Mouse (Mus musculus): ENCODE measurements at regions not wholly inside any gene's neighbourhood (a gene's known extent, or its start where the extent isn't known, plus 50 kb on each side); places are given as distances from the start of the nearest gene placed in this dataset.
"Not testable (repeated sequence)": the region's sequence is repeated elsewhere in the genome, so short reads cannot be mapped to it uniquely, and the experiment has no call there.

DNA sequence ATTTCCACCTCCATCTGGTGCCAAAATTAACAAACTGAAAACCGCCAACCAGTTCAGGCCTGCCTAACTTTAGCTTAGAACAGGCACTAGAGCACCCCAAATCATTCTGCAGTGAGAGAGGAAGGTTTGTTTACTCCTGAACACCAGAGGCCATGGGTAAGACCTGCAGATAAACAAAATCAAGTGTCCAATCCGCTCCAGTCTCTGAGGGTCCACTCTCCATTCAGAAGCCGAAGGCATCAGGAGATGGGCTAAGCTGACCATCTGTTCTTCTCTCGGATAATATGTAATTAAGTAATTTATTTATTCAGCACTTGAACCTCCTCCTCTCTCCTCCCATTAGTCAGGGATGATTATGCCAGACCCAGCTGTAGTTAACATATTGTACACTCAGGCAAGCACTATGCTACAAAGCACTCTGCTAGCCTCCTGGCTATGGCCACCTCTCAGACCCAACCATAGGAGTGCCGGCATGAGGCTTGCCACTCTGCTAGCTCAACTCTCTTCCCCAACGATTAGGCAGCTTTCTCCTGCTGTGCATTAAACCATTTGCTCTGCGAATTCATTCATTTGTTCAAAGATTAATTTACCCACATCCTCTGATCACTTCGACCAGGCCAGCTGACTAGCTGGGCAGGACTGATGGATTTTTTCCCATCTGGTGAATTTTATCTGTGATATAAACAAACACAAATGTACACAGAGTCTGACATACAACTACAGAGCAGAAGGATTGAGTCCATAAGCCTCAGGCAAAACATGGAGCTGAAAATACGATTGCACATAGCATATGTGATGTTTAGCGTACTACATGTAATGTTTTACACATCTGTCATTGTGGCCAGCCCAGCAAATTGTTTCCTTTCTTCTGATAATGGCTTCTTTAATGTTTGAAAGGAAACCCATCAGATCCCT lies 184.4 kb downstream of the Mat2b start:
- DNase-seq (ENCODE audit: low spot score in 2 of 2) = no peak

DNA sequence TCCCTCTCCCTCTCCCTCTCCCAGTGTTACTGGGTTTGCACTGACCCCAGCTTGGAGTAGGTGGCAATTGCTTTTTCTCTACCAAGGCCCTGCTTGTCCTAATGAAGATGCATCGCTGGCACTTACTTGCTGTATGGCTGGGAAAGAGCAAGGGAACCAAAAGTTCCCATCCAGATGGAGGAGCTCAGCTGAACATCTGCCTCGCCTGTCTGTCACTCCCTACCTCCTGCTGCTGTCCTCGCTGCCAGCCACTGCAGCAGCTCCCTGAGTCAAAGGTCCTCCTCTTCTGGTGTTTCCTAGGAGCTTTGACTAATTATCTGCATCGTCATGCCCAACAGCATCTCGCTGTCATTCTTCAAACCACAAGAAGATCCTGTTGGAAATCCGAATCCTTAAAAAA lies 203.4 kb downstream of the Mat2b start:
- DNase-seq (ENCODE audit: low spot score in 2 of 2) = no peak

DNA sequence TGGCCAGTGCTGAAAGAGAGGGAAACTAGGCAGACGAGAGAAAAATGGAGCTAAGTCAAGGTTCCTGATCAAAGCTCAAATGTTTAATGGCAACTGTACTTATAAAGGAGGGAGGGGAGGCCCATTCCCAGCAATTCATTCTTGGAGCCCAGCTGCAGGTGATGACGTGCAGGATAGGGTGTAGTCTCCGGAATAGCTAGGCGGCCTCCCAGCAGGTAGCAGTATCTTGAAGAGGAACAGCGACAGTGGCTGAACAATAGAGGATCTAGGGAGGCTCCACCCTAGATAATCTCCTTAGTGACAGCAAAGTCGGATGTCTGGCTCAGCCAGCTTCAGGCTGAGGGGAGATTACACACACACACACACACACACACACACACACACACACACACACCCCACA lies 216.8 kb downstream of the Mat2b start:
- DNase-seq (ENCODE audit: low spot score in 2 of 2) = not testable (repeated sequence)

DNA sequence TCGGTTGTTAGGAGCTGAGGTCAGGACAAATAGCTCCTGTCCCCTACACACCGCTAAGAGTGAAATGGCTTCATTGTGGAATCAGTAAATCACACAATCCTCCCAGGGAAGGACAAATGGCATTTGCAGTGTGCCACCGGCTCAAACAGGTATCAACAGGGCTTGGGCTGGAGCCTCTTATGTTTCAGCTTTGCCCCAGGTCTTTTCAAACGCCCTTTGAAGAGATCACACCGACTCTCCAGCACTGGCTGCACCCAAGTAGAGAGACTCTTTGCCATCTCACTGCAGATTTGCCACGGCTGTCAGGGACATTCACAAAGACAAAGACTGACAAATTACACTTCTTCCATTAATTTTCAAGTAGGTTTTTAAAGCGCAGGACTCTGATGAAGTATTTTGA lies 217.7 kb downstream of the Mat2b start:
- no peak for DNase-seq (ENCODE audit: low spot score in 2 of 2)

DNA sequence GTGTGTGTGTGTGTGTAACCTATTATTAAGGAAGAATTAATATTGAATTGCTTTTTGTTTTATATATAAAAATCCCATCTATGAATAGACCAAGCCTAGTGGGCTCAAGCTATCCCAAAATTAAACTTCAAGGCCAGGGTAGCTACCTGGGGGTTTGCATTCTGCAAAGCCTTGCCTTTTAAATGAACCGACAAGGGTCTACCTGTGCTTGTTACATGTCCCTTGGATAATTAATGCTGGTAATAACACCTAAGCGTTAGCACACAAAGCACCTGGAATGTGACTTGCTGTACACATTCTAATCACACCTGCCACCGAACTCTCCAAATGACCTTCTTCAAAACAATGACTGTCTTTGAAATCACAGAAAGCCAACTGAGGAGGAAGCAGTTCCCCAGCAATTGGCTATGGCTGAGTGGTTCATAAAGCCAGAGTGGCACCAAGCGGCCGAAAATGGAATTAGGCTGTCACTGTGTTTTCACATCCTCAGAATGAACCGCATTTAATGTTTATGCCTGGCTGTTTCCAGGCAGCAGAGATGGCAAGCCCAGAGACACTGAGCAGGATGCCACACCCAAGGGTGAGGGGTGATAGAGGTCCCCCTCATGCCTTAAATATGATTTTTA lies 225.8 kb downstream of the Mat2b start:
- peak; percentile 81 to 84 for DNase-seq (ENCODE audit: low spot score in 2 of 2)

DNA sequence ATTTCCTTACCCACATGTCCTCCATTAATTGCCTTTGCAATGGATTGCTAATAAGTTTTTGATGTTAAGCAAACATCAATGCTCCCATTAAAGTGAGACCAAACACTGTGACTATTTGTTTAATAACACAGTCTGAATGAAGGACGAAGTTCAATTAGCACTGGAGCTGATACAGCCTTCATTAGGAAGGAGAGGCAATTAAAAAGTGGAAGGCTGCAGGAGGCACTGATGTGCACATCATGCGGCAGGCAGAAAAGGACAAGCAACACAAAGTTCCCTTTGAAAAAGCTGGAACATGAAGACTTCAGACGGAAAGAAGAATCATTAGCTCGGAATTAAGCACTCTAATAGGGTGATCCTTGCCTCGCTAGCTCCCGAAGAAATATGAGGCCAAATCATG lies 238.4 kb downstream of the Mat2b start:
- DNase-seq (ENCODE audit: low spot score in 2 of 2) = no peak

DNA sequence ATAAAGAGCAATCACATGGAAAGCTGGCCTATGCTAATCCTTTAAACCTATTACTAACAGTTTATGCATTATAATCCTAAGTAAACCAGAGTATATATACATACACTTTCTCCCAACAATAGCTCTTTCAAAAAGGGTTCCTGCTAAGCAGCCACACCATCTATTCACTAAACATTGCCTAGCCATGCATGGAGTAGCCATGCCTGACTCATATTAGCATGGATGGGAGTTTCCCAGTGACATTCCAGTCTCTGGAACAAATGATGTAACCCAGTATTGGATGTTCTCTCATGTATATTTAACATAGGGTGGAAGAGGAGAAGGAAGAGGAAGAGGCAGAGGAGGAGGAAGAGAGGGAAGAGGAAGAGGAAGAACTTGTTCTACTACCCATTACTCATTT lies 240.0 kb downstream of the Mat2b start:
- DNase-seq (ENCODE audit: low spot score in 2 of 2) = not testable (repeated sequence)

DNA sequence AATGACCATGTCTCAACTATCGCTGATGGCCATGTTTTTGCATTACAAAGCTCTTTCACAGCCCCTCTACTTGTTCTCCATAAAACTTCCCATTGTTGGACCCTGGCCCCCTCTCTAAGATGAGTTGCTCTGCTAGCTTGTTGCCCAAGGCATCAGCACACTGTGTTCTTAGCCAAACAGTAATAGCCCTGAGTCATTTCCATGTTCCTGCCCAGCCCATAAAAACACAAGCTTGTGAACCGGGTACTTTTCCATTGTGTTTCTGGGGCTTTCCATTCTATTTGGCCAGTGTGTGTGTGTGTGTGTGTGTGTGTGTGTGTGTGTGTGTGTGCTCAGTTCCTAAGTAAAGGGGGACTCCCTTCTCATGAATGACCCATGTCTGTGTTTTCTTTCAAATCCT lies 248.2 kb downstream of the Mat2b start:
- no peak for DNase-seq (ENCODE audit: low spot score in 2 of 2)

DNA sequence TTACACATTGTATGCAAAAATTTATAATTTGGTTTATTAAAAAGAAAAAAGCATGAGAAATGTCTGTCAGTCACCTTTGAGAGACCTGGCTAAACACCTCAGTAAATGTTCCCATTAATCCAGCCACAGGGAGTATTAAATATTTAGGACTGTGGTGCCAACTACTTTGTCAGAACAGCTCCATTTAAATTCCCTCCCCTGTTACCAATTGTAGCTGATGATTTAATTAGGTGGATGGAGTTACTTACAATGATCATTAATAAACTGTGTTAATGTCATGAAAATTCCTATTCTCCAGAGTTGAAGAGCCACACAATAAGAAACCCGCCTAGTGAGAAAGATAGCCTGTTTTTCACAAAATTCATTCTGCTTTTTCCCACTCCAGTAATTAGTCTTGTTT lies 261.0 kb downstream of the Mat2b start:
- DNase-seq (ENCODE audit: low spot score in 2 of 2) = no peak

DNA sequence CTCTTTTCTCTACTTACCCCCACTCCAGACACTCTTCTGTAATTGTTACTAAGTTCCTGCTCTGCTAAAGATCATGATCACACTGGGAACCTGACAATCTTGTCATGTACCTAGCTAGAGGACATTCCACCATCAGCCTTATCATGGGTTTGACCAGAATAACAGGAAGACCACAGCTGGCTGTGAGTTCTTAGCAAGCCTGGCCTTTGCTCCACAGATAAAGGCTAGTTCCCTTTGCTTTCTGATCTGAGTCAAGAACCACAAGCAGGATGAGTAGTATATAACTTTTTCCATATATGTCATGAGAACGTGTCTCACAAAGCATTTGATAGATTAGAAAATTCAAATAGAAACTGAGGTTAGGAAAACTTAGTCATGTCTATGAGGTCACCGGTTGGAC lies 266.1 kb downstream of the Mat2b start:
- no peak for DNase-seq (ENCODE audit: low spot score in 2 of 2)

DNA sequence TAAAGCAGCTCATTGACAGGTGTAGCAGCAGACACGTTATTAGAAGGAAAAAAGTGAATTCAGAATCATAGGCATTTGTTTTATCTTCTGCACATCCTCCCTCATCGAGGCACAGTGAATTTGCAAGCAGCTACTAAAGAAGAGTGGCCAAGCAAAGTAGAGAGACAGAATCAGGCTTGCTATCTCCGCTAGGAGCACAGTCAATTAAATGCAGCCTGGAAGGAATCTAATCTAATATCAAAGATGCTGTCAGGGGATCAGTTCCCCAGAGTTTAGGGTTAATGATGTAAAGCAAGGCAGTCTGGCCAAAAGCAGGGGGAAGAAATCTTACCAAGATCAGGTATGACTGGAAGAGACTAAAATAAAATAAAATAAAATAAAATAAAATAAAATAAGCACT lies 270.7 kb downstream of the Mat2b start:
- no peak for DNase-seq (ENCODE audit: low spot score in 2 of 2)

DNA sequence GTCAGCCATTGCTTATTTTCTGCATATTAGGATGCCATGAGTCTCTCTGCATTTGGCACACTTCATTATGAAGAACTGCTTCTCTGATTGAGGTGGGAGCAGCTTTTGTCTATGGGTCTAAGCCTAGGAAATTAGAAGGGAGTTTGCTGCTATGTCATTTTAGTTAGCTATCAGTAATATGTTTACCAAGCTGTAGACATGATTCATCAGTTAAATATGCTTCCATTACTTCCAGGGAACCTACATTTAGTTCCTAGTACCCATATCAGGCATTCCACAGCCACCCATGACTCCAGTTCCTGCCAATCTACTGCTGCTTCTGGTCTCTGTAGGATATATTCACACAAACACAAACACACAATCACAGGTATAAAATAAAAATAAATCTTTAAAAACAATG lies 287.4 kb downstream of the Mat2b start:
- no peak for DNase-seq (ENCODE audit: low spot score in 2 of 2)

DNA sequence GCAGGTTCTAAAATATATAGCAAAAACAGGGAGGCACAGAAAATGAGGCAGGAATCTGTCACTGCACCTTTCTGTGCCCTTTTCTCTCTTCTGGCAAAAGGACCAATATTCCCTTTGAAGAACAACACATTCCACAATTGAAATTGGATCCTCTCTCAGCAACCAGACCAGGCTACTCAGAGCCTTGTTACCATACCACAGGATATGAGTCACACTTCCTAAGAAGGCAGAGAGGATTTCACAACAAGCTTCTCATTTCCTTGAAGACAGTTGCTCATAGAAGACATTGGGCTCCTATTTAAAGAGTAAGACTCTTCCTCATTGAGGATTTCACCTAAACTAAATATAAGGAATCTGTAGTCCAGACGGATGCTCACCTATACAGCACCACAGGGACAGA lies 292.8 kb downstream of the Mat2b start:
- DNase-seq (ENCODE audit: low spot score in 2 of 2) = no peak

DNA sequence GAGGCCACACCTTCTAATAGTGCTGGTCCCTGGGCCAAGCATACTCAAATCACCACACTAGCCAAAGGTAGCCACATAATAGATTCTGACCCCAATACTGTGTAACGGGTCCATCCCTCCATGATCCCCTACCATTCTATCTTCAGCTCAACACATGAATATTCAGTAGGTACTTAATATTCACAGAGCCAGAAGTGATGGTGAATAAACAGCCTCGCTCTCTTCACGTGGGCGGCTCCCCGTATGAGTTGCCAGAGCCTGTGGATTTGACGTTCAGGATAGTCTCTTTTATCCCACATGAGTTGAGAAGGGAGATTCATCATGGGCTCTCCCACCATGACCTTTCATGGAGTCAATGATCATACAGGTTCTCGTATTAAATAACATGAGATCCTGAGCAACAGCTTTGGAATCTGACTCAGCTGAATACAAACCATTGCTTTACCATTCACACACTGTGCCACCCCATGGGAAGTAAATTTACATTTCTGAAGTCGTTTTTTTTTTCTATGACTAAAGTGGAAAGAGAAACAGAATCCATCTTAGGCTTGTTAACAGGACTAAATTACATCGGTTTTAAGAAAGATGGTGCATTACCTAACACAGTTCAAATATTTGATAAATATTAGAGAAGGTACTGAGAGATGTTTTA lies 297.4 kb downstream of the Mat2b start:
- DNase-seq (ENCODE audit: low spot score in 2 of 2) = peak in 1 of 2 experiments; percentile 24

DNA sequence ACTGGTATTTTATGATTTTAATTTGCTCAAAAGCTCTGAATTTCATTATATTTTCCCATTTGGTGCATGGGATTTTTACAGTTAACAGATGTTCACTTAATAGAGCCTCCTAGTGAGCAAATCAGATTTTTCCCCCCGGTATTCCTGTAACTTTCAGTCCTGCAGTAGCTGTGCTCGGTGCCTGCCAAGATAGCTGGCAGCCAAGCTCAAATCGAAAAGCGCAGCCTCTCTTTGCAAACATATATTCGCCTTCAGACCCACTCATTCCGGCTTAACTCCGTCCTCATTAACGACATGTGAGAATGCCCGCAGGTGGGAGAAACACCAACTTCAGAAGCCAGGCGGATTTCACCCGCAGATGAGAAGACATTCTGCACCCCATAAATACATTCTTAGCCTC lies 299.7 kb downstream of the Mat2b start:
- peak; percentile 38 to 44 for DNase-seq (ENCODE audit: low spot score in 2 of 2)

DNA sequence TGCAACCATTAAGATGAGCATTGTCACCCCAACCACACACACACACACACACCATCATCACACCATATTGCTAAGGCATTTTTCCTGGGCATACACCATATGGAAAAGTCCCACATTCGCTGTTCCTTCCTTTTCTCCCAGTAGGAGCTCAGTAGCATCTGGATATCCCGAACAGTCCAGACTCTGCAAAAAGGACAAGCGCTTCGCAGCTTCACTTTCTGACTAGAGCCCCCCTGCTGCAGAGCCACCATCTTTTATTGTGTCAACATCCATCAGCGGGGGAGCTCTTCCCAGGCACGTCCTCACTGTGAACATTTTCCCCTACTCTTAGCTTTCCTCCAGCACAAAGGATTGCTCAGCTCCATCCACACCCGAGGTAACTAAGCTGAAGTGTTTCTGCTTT lies 300.1 kb downstream of the Mat2b start:
- DNase-seq (ENCODE audit: low spot score in 2 of 2) = peak in 1 of 2 experiments; percentile 23

DNA sequence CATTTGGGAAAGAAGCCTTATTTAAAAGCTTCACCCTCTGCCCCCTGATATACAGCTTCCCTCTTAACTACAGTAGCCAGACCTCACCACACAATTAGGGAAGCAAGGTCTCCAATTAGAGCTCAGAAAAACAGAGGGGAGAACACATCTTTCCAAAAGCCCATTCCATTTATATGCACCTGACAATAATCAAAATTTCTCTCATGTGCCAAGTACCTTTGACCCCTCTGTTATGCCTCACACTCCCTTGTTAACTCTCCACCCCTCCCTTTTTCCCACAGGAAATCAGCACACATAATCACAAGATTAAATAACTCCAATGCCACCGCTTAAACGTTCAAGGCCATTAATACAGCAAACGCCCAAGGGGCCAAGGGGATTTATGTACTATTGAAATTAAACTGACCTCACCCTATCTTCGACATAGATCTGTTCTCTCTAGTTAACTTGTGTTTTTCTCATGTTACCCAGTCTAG lies 300.7 kb downstream of the Mat2b start:
- DNase-seq (ENCODE audit: low spot score in 2 of 2) = no peak

DNA sequence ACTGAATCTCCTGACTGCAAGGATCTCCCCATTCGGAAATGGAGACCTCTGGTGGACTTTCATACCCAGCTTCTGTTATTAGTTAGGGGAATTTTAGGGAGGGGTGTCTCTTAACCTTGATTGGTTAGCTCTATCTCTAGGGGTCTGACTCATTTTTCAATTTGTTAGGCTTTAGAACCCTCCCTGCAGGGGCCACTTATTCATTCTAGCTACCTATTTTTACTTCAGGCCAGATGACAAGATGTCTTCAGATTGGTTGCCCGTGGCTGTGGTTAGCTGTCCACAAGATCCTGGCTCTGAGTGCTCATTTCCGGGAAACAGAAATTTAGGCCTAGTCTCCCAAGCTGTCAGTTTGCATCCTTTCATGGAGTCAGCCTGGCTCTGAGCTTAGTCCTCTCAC lies 314.3 kb downstream of the Mat2b start:
- no peak for DNase-seq (ENCODE audit: low spot score in 2 of 2)

DNA sequence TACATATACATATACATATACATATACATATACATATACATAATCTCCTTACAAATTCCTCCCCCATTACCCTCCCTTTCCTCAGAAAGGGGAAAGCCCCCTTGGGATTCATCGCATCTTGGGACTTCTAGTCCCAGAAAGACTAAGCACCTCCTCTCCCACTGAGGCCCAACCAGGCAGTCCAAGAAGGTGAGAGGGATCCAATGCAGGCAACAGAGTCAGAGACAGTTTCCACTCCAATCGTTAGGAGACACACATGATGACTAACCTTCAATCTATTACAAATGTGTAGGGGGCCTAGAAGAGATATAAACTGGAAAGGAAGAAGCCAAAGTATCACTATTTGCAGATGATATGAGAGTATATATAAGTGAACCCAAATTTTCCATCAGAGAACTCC lies 323.3 kb downstream of the Mat2b start:
- DNase-seq (ENCODE audit: low spot score in 2 of 2) = no peak

DNA sequence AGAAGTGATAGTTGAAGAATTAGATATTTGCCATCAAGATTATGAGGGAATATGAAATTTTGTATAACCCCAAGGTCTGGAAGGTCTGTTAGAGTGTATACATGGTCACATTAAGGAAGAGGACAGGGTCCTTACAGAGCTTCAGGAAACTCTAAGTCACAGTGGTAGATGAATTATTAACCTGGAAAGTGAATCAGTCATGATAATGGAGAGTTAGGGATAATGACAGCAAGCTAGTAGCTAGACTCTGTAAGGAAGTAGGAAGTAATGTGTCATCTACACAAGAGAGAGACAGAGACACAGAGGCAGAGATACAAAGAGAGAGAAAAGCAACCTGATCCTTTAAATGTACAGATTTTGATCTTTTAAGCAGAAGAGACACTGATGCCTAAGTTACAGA lies 328.4 kb downstream of the Mat2b start:
- no peak for DNase-seq (ENCODE audit: low spot score in 2 of 2)

DNA sequence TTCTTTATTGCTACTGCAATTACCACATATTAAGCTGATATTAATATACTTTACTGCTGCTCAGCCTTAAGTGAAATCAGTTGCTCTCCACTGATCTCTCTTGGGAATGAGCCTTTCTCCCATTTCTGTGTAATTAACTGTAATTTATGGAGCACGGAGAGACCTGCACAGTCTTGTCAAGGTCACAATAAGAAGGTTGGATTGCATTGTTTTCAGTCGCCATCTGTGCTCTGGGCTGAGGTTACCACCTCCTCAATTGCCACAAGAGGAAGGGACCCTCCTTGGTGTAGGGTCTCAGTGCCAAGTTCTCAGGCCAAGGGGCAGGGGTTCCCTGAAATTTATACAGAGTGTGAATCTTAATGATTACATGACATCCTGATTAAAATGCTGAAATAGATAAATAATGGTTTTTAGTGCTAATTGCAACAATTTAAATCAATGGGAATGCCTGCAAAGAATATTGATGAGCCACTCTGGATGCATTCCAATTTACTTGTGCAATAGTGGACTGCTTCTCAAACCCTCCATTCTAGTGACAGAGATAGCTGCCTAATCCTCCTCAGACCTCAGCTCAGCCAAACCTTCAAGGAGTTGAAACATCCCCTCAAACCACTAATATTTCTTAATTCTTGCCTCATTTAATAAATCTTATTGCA lies 332.3 kb downstream of the Mat2b start:
- no peak for DNase-seq (ENCODE audit: low spot score in 2 of 2)
